Mouse (Mus musculus) layer of hippocampus, adult 9-10 months (tissue): Measurements from ENCODE around the gene Dqx1.

Source experiments
- DNase-seq: peaks from one replicate; pipeline ENCODE4 v3.0.0; 2022; ENCODE audit warnings: low spot score

Gene Dqx1

DNA sequence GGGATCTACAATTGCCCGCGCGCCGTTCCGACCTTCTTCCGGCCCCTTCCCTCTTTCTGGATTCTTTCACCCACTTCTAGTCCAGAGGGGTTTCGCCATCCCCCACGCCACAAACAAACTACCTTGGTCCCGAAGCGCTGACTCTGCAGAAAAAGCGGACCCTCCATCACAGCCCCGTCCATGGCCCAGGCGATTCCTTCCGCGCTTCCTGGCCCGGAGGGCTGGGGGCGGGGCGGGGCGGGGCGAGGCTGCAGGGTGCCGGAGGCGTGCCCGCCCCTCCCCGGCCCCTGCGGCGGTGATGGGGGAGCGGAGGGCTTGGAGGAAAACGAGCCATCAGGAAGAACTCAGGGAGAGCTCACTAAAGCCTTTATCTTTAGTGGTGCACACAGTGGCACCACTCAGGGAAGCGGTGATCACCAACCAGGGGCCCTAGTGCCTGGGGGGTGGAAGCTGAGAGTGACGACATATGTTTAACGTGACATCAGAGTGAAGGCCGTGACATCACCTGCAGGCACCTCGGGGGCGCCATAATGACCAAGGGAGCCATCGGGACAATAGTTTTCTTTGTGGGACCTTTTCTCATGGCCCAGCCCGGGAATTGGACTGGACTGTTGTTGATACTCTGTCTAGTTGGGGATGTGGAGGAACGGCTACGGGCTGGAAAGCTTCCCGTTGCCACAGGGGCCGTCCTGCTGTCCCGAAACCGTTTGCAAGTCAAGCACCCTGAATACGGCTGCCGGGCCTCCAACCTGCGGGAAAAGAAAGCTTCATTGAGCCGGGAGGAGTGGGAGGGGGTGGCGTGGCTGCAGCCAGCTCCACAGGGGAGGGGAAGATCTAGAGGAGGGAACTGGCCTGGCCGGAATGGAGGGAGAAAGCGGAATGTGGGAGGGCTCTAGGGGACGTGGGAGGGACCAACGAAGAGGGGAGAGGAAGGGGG lies 24.1 kb upstream of the Dqx1 start, which contains the start of the genes Dok1 and Loxl3:
Gene Dok1, minus strand, starts transcription at position 223 of the 937 bp plus-strand sequence.
Gene Loxl3, plus strand, starts transcription at position 925 of the 937 bp plus-strand sequence.
- no peak for DNase-seq

DNA sequence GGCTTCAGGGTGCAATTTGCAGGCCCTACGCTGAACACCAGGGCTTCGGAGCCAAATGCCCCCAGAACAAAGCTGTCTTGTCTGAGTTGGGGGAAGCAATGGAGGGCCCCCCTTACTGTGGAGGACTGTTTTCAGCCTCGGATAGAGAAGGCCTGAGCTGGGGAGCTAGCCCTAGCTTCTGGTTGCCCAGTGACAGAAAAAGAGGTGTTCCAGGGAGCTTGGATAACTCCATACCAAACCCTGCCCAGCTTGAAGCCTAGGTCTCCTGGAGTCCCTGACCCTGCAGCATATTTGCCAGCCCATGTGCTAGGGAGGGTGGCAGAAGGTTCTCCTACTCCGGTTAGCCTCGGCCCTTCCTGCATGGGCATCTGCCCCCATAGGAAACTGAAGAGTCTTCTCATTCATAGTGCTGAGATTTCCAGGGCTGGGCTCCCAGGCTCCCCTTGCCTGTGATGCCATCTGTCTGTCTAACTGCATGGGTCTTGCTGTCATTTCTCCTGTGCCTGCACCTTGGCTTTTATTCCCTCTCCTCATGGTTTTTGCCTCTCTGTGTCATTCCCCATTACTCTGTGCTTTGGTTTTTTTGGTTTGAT lies 23.1 kb upstream of the Dqx1 start:
- no peak for DNase-seq

DNA sequence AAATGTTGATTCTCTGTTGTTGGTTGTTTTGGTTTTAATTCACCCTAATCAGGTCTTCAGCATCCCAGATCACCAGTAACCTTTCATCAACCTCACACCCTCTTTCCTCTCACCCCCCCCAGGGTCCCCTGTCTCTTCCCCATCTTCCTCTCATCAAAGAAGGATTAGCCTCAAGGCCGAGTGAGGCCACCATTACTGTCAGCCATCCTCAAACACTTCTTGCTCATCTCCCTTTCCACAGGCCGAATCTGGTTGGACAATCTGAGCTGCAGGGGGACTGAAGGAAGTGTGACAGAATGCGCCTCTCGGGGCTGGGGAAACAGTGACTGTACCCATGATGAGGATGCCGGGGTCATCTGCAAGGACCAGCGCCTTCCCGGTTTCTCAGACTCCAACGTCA lies 20.5 kb upstream of the Dqx1 start:
- DNase-seq, result no peak

DNA sequence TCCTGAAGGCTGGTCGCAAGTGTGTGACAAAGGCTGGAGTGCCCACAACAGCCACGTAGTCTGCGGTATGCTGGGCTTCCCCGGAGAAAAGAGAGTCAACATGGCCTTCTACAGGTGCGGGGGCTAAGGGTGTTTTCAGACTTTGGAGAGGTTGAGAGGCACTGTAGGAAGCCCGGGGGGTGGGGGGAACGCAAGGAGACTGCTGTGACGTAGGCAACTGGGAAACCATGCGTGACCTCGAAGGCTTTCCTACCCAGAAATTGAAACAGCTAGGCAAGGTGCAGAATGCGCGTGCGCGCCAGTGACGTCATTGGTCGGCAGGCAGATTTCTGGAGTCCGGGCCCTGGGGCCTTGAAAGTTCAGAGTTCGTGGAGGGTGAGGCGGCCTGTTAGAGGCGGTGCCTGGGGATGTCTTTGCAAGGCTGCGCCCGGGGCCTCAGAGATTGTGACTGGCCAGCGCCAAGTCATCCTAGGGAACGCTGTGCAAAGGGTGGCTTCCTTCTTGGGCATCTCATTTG lies 19.1 kb upstream of the Dqx1 start:
- DNase-seq, result peak; percentile 89

DNA sequence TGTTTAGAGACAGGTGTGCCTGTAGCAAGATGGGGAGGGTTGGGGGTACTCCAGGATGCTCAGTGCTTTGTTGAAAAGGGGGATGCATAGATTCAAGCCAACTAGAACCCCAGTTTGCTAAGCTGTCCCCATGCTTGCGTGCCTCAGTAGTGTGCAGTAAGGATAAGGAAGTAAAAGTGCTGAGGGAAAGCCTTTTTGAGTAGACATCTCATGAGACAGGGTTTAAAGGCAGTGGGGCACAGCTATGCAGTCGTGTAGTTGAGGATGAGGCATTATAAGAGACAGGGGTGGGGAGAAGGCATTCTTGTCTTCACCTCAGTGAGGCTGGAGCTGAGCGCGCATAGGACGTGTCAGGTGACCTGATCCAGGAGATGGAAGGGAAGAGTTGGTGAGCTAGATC lies 17.0 kb upstream of the Dqx1 start:
- no peak for DNase-seq

DNA sequence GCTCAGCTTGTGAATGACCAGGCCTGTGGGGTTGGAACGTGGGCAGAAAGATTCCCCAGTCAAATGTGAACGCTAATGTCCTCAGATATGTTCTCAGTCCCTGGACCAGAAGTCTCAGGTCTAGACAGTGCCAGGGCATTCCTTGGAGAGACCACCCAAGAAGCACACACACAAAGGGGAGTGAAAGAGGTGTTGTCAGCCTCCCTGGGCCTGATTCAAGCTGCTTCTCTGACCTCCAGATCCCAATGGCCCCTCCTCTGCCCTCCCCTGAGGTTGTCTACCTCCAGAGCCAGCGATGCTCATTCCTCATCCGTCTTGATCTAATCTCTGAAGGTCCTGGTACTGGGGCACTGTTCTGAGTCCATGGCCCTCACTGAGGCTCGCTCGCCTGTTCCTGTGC lies 14.1 kb upstream of the Dqx1 start:
- DNase-seq, result no peak

DNA sequence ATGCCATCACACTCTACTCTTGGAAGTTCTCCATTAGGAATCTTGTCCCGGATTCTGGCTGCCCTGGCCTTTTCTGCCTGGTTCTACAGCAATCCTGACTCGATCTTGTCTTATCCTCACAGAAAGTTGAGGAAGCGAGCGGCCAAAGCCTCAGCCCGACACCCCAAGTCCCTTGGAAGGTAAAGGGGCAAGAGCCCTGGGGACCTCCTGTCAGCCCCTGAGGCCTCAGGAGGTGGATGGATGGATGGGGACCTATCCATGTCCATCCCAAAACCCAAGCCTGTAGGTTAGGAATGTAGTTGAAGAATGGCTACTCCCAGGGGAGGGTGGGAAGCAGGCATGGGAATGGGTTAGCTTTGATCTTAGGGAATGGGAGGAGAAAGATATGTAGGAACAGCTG lies 13.7 kb upstream of the Dqx1 start:
- no peak for DNase-seq

DNA sequence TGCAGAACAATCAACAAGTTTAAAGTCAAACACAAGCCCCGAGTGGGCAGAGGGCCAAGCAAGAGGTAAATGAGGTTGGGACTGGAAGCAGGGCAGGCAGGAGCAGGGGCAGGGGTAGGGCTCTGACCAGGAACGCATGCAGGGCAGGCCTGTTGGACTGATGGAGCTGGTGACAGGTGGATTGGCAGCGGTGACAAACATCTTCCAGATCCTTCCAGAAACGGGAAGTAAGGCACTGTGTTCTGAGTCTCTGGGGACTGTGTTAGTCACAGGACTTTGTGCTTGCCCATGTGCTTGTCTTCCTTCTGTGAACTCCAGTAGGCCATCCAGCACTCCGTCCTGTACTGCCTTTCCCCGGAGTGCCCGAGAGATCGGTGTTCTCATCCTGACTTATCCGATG lies 12.9 kb upstream of the Dqx1 start:
- DNase-seq, result no peak

DNA sequence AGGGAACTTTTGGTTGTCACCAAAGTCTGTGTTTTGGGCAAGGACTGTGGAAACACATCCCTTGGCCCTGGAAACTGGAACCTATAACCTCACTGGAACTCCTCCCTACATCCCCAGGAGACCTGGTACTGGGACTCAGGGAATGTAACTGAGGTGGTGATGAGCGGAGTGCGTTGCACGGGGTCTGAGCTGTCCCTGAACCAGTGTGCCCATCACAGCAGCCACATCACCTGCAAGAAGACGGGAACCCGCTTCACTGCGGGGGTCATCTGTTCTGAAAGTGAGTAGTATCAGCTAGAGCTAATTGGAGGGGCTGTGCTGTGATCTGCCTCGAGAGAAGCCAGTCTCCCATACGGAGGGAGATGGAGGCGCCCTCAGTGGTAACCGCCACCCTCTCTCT lies 8.3 kb upstream of the Dqx1 start:
- DNase-seq, result no peak

DNA sequence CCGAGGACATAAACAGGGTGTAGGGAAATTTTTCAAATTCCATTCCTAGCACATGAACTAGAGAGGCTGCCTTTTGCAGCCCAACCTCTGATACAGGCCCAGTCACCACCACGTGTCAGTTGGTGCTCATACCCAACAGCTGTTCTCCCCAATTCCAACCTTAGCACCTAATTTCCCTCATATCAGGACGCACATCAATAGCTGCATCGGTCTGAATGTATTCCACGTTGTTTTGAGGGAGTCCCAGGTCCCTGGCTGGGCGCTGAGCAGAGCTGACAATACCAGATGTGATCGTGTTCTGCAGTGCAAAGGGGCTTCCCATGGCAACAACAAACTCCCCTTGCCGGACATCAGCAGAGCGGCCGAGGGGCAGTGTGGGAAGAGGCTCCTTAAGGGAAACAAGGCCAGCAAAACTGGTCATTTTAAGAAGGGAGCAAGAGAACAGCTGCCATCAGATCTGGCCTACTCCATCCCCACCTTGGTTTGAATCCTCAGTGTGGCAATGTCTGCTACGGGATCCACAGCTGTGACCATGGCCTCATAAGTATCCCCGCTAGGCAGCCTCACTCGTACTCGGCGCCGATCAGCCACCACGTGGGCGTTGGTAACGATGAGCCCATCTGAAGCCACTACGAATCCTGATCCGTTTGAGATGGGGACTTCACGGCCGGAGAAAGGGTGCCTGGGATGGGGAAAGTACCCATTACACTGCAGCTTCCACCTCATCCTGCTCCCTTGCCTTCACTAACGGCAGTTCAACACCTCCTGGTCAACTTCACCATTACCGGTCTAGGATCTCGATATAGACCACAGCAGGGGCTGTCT lies 4.3 kb upstream of the Dqx1 start:
- DNase-seq, result no peak

DNA sequence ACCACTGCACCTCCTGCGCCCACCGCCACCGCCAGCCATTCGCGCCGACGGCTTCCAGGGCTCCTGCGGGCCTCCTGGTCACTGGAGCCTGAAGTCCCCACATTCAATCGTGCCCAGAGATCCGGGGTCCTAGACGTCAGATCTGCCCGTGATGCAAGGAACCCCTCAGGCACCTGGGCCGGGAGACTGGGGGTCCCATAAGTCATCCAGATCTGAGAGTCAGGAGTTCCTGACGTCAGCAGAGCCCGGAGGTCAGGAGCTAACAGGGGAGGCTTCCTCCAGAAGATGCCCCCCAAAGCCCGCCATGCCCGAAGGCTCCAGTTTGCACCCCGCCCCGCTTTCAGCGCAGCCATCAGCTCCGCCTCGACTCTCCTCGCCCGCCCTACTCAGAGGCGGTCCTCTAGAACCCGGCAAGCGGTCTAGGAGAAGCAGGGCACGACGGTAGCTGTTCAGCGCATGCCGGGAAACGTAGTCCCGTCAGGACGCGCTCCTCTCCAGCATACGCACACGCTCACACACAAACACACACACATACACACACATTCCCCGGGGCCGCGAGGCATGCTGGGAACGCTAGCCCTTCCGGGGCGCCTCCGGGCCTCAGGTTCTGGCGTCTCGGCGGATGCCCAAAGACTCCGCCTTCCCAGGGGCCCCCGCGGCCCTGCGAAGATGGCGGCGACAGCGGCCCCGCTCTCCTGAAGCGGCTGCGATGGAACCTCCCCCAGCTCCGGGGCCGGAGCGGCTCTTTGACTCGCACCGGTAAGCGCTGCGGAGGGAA lies 3.4 kb upstream of the Dqx1 start, which contains the start of gene Aup1:
Gene Aup1, plus strand, starts transcription at position 448 of the 778 bp plus-strand sequence.
- peak; percentile 93 for DNase-seq

DNA sequence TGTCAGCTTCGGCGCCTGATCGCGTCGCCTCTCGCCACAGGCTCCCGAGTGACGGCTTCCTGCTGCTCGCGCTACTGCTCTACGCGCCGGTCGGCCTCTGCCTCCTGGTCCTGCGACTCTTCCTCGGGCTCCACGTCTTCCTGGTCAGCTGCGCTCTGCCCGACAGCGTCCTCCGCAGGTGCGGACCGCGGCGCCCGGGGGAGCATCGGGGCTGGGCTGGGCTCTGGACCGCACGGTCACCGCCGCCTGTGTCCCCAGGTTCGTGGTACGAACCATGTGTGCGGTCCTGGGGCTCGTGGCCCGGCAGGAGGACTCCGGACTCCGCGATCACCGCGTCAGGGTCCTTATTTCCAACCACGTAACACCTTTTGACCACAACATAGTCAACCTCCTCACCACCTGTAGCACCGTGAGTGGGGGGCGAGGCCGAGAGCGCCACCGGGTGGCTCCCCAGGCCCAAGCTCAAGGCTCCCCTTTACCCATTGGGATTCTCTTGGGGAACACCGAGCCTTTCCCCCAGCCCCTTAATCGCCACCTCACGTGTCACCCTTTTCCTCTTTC lies 2.7 kb upstream of the Dqx1 start, which contains the start of gene Htra2:
Gene Htra2, minus strand, starts transcription at position 403 of the 561 bp plus-strand sequence.
- DNase-seq, result no peak

DNA sequence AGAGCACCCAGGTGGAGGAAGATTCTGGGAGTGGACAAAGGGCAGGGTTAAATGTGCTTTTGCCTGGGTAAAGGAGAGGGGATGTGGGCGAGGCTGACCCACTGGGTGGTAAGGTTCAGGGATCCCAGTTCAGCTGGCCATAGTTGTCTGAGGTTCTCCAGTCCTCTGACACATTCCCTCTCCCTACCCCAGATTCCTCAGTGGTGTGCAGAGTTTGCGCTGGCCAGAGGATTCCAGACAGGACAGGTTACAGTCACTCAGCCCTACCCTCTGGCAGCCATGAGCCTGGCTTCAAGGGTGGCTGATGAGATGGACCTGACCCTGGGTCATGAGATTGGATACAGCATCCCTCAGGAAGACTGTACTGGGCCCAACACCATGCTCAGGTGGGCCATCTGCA lies 1.1 kb downstream of the Dqx1 start:
- DNase-seq, result no peak

DNA sequence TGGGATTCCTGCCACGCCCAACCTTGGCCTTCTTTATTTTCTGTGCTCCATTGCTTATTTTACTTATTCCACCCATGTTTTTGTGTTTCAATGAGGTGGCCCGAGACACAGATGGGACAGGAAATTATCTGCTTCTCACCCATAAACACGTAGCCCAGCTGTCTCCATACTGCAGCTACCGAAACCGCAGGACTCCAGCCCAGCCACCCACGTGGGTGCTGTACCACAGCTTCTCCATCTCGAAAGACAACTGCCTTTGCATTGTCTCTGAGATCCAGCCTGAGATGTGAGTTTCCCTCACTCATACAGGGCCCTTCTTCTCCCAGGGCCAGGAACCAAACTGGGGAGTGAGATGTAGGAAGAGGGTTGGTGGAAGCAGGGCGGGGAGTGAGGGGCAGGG lies 8.4 kb downstream of the Dqx1 start:
- DNase-seq, result no peak

DNA sequence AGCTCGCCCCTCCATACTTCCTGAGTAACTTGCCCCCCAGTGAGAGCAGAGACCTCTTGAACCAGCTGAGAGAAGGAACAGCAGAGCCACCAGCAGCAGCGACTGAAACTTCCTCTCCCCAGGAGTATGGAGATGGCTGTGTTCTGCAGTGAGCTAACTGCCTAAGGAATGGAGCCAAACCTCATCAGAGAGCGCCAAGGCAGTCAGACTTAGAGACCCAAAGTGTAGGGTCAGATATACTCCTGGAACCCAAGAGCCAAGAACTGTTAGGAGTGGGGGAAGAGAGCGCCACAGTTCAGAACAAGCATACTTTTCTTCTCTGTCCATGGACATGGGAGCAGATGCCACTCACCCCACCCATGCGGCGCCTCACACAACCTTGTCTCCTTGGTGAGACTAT lies 8.8 kb downstream of the Dqx1 start:
- DNase-seq, result no peak

DNA sequence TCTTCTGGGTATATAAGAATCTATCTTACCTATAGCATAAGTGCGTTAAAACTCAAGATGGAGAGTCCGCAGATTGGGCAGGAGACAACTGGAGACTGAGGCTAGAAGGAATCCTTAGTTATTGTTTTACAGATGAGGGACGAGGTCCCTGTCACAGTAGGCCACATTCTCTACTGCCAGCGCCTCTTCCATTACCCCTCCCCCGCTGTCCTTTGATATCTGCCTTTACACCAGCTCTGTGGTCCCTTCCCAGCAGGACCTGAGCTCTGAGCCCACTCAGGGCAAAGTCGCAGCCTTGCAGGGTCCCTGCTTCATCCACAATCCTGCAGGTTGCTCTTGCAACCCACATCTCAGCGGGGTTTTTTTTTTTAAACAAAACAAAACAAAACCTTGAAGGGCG lies 10.6 kb downstream of the Dqx1 start:
- no peak for DNase-seq

DNA sequence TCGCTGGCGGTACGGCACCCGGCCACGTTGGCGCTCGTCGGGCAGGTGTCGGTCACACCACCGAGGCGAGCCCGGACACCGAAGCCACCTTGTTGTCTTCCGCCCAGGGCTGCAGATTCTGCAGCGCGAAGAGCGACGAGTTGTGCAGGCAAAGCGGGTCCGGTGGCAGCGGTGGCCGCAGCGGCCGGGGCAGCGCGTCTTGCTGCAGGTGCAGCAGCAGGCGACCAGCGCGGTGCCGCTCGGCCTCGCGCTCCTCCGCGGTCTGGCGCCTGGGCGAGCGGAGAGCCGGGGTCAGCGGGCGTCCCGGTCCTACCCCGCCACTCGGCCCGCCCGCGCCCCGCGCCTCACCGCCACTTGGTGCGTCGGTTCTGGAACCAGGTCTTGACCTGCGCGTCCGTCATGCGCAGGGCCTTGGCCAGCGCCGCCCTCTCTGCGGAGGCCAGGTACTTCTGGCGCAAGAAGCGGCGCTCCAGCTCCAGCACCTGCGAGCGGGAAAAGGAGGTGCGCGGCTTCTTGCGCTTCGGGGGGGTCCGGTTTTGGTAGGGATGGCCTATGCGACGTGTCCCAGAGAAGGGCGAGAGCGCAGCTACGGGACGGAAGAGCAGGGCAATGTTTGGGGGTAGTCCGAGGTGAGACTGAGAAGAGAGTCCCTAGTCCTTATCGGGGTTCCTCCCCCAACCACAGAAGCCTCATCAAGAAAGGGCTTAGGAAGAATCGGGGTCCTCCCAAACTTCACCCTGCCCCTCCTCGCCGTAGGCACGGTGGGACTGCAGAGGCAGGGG lies 11.3 kb downstream of the Dqx1 start:
- DNase-seq, result no peak

DNA sequence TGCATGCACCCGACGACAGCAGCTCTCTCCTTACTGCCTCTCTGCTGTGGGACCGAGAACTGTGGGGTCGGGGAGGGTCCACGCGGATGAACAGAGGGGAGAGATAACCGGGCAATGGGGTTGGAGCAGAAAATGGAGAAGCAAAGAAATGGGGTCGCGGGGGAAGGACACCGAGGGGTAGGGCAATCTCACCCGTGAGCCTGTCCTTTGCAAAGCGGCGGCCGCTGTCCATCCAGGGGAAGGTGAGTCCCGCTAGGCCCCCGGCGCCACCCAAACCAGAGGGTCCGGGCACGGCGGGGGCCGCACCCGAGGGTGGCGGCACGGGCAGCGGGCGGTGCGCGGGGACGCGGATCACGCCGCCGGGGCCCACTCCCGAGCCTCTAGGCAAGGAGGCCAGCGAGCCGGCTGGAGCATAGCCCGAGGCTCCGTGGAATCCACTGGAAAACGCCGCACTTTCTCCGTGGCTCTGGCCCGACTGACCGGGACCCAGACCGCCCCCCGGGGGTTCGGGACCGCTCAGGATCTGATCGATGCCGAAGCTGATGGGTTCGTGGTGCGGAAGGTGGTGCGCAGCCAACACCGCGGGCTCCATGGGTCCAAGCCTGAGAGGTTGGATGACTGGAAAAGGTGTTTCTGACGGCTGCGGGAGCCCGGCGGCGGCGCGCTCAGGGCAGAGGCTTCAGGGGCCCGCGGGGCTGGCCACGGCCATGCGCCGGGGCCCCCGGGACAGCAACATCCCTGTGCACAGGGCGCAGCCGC lies 12.0 kb downstream of the Dqx1 start:
- no peak for DNase-seq

DNA sequence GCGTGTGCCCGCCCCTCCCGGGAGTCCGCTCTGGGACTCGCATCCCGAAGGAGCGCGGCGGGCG lies 12.4 kb downstream of the Dqx1 start, which contains the start of gene Tlx2:
Gene Tlx2, minus strand, starts transcription at position 47 of the 64 bp plus-strand sequence.
- no peak for DNase-seq
